Mouse (Mus musculus) ES-E14 (cell line): ENCODE measurements at regions not wholly inside any gene's neighbourhood (a gene's known extent, or its start where the extent isn't known, plus 50 kb on each side); places are given as distances from the start of the nearest gene placed in this dataset.

Experiments
- DNase-seq: peaks from one replicate; pipeline ENCODE4 v3.0.0-alpha.2; 2013; ENCODE audit warnings: low read depth, low spot score
- H3K27ac ChIP-seq: 2 replicates; pipeline ENCODE4 v1.5.1; 2012; ENCODE audit warnings: low read depth, mild to moderate bottlenecking, low read length, moderate library complexity, mixed read lengths; ENCODE audit not compliant: poor library complexity, insufficient read depth, severe bottlenecking
- H3K36me3 ChIP-seq: 2 replicates; pipeline ENCODE4 v1.6.1; 2012; ENCODE audit warnings: mild to moderate bottlenecking, low read length, moderate library complexity, mixed read lengths; ENCODE audit not compliant: control insufficient read depth, poor library complexity, insufficient read depth, severe bottlenecking
- H3K4me1 ChIP-seq, 2 experiments: fragments of 150-350 bp in 1 of 2; sonication (generic) in 1 of 2; 2 replicates each; pipeline ENCODE4 v1.6.1; 2012; ENCODE audit warnings: low read length in 2 of 2, mild to moderate bottlenecking in 1 of 2, mixed read lengths in 1 of 2; ENCODE audit not compliant: control insufficient read depth in 2 of 2, insufficient read depth in 2 of 2, poor library complexity in 1 of 2
- H3K4me3 ChIP-seq, 2 experiments: fragments of 150-350 bp in 1 of 2; sonication (generic) in 1 of 2; 2 replicates each; pipeline ENCODE4 v1.5.1; 2012; ENCODE audit warnings: low read length in 2 of 2, low read depth in 1 of 2, mild to moderate bottlenecking in 1 of 2, mixed read lengths in 1 of 2; ENCODE audit not compliant: insufficient read depth in 1 of 2, poor library complexity in 1 of 2, severe bottlenecking in 1 of 2
- H3K9ac ChIP-seq: 2 replicates; pipeline ENCODE4 v1.6.1; 2012; ENCODE audit warnings: low read depth, mild to moderate bottlenecking, low read length, mixed read lengths; ENCODE audit not compliant: poor library complexity, insufficient read depth, severe bottlenecking
- H3K9me3 ChIP-seq: fragments of 150-350 bp; sonication (generic); 2 replicates; pipeline ENCODE4 v1.6.1; 2012; ENCODE audit warnings: low read depth, mild to moderate bottlenecking, low read length; ENCODE audit not compliant: control insufficient read depth, insufficient read depth
- CHD2 ChIP-seq: IDR thresholded peaks from 2 replicates; pipeline ENCODE4 v1.6.1; 2014; ENCODE audit warnings: mild to moderate bottlenecking, low read depth, low read length, inconsistent platforms
- HCFC1 ChIP-seq: IDR thresholded peaks from 2 replicates; pipeline ENCODE4 v1.6.1; 2012; ENCODE audit warnings: low read length, inconsistent platforms, borderline replicate concordance; ENCODE audit not compliant: insufficient read depth
- MAFK ChIP-seq: IDR thresholded peaks from 2 replicates; pipeline ENCODE4 v1.6.1; 2014; ENCODE audit warnings: mild to moderate bottlenecking, low read depth, low read length, inconsistent platforms; ENCODE audit not compliant: insufficient read depth
- ZC3H11A ChIP-seq: IDR thresholded peaks from 2 replicates; pipeline ENCODE4 v1.6.1; 2012; ENCODE audit warnings: low read depth, mild to moderate bottlenecking, inconsistent platforms, low read length, borderline replicate concordance
- ZNF384 ChIP-seq: IDR thresholded peaks from 2 replicates; pipeline ENCODE4 v1.6.1; 2012; ENCODE audit warnings: low read depth, low read length, inconsistent platforms
- in situ Hi-C, 2 experiments: fragments of 600-800 bp; cut with MboI; formaldehyde crosslinking; loops; one replicate each; pipeline ENCODE4 v1.15.1; 2025; ENCODE audit warnings: low sequenced_read_pairs in 2 of 2, inconsistent platforms in 1 of 2; ENCODE audit not compliant: unreplicated experiment in 2 of 2

DNA sequence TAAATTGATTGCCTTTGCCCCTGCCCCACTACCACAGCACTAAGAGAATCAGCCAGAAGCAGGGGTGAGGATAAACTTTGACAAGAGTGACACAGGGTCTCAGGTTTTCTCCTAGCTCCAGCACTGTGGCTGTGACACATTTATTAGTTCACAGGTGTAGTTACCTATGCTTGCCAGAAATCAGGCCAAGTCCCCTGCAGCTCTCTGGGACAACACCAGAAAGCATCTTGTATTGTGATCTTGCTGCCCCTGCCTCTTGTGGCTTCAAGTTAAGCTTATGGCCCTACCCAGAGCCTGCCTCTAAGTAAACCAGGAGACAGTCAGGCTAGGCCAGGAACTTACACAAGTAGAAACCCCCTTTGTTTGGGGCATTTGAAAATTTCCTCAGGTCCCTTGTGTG, 111.9 kb upstream of the Adcy1 start:
- Histone ChIP-seq H3K4me3 (no peak overlapping the region), H3K9ac (no peak overlapping the region), H3K4me1 (no peaks in the 10 kb centered on the region), H3K36me3 (no peaks in the 10 kb centered on the region), H3K27ac (no peak overlapping the region), H3K9me3 (no peaks in the 10 kb centered on the region)
- DNase-seq: no peak
- TF ChIP-seq ZC3H11A: no peak
- no peak for TF ChIP-seq ZNF384
- TF ChIP-seq MAFK: no peak
- TF ChIP-seq HCFC1: no peak
- TF ChIP-seq CHD2: no peak
- in situ Hi-C loops: no loop called here

DNA sequence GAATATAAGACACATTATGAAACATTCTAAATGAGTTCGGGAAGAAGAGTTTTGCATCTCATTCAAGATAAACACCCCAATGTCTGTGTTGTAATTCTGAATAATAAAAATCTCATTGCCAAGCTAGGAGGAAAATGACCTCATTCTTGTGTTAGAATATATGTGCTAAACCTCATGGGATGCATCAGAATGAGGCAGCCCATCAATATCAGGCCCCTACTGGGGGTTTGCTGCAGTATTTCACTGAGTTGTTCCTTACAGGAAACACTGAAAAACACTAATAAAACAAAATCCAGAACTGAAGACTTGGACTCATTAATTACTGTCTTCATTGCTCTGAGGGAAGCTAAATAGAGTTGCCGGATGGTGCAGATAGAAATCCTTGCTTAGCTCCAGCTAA, 111.6 kb upstream of the Gm11983 start:
- Histone ChIP-seq H3K27ac (no peak overlapping the region), H3K9me3 (no peaks in the 10 kb centered on the region), H3K4me3 (no peak overlapping the region), H3K4me1 (no peaks in the 10 kb centered on the region), H3K36me3 (no peaks in the 10 kb centered on the region), H3K9ac (no peak overlapping the region)
- TF ChIP-seq MAFK (no peak), ZC3H11A (no peak), HCFC1 (no peak), ZNF384 (no peak), CHD2 (no peak)
- DNase-seq: no peak
- in situ Hi-C loops: no loop called here

DNA sequence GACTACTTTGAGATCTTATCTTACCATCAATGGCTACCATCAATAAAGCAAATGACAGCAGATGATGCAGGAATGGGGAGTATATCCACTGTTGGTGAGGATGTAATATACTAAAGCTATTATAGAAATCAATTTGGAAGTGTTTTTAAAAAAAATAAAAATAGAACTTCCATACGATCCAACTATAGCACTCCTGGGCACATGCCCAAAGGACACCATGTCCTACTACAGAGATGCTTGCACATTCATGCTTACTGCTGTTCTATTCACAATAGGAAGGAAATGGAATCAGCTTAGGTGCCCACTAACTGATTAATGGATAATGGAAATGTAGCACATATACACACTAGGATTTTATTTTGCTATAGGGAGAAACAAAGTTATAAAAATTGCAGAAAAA, 96.7 kb upstream of the Gm11983 start:
- no peak overlapping the region for H3K27ac ChIP-seq
- no peaks in the 10 kb centered on the region for H3K36me3 ChIP-seq
- H3K4me1 ChIP-seq: no peaks in the 10 kb centered on the region
- no peak overlapping the region for H3K9ac ChIP-seq
- no peak for TF ChIP-seq HCFC1
- TF ChIP-seq ZNF384: no peak
- no peak for TF ChIP-seq ZC3H11A
- TF ChIP-seq MAFK: no peak
- TF ChIP-seq CHD2: no peak
- no peak overlapping the region for H3K4me3 ChIP-seq
- in situ Hi-C loops: no loop called here
- no peak for DNase-seq
- no peaks in the 10 kb centered on the region for H3K9me3 ChIP-seq

DNA sequence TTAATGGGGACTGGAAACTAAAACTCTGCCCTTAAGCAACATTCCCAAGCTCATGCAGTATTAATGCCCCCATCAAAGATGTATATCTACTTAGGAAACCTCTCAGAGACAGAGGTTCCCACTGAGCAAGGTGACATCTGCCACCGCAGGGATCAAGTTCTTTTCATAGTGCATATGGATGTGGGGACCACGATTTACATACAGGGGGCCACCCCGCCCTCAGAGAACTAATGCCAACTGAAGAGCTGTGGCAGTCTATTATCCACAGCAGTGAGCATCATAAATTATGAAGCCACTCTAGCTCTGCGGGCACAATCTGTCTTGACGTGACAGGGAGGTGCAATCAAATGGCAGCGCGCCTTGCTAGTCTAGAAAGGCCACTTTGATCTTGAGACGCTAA, 88.6 kb upstream of the Gm11983 start:
- in situ Hi-C loops: no loop called here
- no peak overlapping the region for H3K4me3 ChIP-seq
- TF ChIP-seq CHD2: no peak
- TF ChIP-seq ZC3H11A: no peak
- no peak for TF ChIP-seq HCFC1
- no peak for TF ChIP-seq ZNF384
- no peak for TF ChIP-seq MAFK

DNA sequence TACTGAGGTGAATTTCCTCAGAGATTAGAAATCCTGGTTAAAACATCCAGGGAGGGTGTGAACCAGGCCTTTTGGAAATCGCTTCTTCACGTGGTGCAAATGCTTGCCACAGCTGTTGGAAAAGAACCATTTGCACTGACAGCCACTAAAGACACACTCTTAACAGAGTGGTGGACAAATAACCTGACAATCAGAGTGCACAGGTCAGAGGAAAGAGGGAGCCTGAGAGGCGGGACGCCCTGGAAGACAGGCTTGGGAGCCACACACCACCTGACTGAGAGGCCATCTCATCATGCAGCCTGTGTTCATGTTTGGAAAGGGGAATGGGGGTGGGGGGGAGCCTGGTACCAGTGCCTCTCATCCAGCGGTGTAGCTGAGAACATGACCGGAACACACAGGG, 87.0 kb upstream of the Gm11983 start:
- peaks cover 3 to 12% of the 10 kb centered on the region in 2 experiments; a peak in 2 of 4 replicates for H3K4me1 ChIP-seq
- no peak overlapping the region for H3K4me3 ChIP-seq
- H3K27ac ChIP-seq: no peak overlapping the region
- TF ChIP-seq MAFK (no peak), CHD2 (no peak), ZC3H11A (no peak), HCFC1 (no peak), ZNF384 (no peak)
- no peaks in the 10 kb centered on the region for H3K36me3 ChIP-seq
- no peak overlapping the region for H3K9ac ChIP-seq
- H3K9me3 ChIP-seq: no peaks in the 10 kb centered on the region
- no peak for DNase-seq
- in situ Hi-C loops: no loop called here

More for the DNA sequence above, 88.6 kb upstream of the Gm11983 start:
- no peak overlapping the region for H3K27ac ChIP-seq
- no peak for DNase-seq
- no peaks in the 10 kb centered on the region for H3K9me3 ChIP-seq
- peaks cover 3 to 12% of the 10 kb centered on the region in 2 experiments; a peak in 2 of 4 replicates for H3K4me1 ChIP-seq
- H3K9ac ChIP-seq: no peak overlapping the region
- H3K36me3 ChIP-seq: no peaks in the 10 kb centered on the region
